Mouse (Mus musculus) MEL (cell line): ENCODE measurements around the gene Ntmt1. TPM values are rescaled to one million over a fixed set of nuclear protein-coding genes. Genes with fewer than 3 reads are reported as not detected.
A peak's percentile ranks its signal among the peaks of the same experiment; 100 is the strongest.

Source experiments
- DNase-seq: peaks from one replicate; pipeline ENCODE4 v3.0.0; 2011; ENCODE audit warnings: low read depth, low spot score
- H3K27ac ChIP-seq: 2 replicates; pipeline ENCODE4 v1.5.1; 2012; ENCODE audit warnings: low read depth, mild to moderate bottlenecking, control low read depth, low read length, moderate library complexity; ENCODE audit not compliant: control insufficient read depth
- H3K27me3 ChIP-seq, 2 experiments: fragments of 150-350 bp in 1 of 2; sonication (generic) in 1 of 2; 2 replicates each; pipeline ENCODE4 v1.6.1; 2012; ENCODE audit warnings: low read length in 2 of 2, mild to moderate bottlenecking in 2 of 2, improper control_type of control experiment in 1 of 2, moderate library complexity in 1 of 2; ENCODE audit not compliant: insufficient read depth in 2 of 2, control insufficient read depth in 1 of 2
- H3K36me3 ChIP-seq, 2 experiments: 2 replicates each; pipeline ENCODE4 v1.6.1; 2012 to 2014; ENCODE audit warnings: low read length in 2 of 2, improper control_type of control experiment in 1 of 2, inconsistent platforms in 1 of 2, mild to moderate bottlenecking in 1 of 2; ENCODE audit not compliant: insufficient read depth in 2 of 2, control insufficient read depth in 1 of 2
- H3K4me1 ChIP-seq, 2 experiments: fragments of 150-350 bp in 1 of 2; sonication (generic) in 1 of 2; 2 replicates each; pipeline ENCODE4 v1.6.1; 2012; ENCODE audit warnings: low read length in 2 of 2, improper control_type of control experiment in 1 of 2, mild to moderate bottlenecking in 1 of 2; ENCODE audit not compliant: insufficient read depth in 2 of 2, control insufficient read depth in 1 of 2
- H3K4me3 ChIP-seq, 2 experiments: fragments of 150-350 bp in 1 of 2; sonication (generic) in 1 of 2; 2 replicates each; pipeline ENCODE4 v1.5.1; 2012; ENCODE audit warnings: low read depth in 2 of 2, low read length in 2 of 2, mild to moderate bottlenecking in 2 of 2, moderate library complexity in 2 of 2, control low read depth in 1 of 2, improper control_type of control experiment in 1 of 2; ENCODE audit not compliant: control insufficient read depth in 1 of 2, insufficient read depth in 1 of 2
- H3K79me2 ChIP-seq: 2 replicates; pipeline ENCODE4 v1.6.1; 2012; ENCODE audit warnings: mild to moderate bottlenecking, low read length, moderate library complexity; ENCODE audit not compliant: control insufficient read depth, poor library complexity, insufficient read depth
- H3K9ac ChIP-seq: 2 replicates; pipeline ENCODE4 v1.6.1; 2012; ENCODE audit warnings: low read depth, mild to moderate bottlenecking, control low read depth, low read length, moderate library complexity; ENCODE audit not compliant: control insufficient read depth, poor library complexity, severe bottlenecking
- H3K9me3 ChIP-seq: fragments of 150-350 bp; sonication (generic); replicated peaks from 2 replicates; pipeline ENCODE4 v1.6.1; 2012; ENCODE audit warnings: mild to moderate bottlenecking, low read length, improper control_type of control experiment, moderate library complexity; ENCODE audit not compliant: insufficient read depth
- CTCF ChIP-seq, 3 experiments: IDR thresholded peaks in 2 of 3; conservative IDR thresholded peaks in 1 of 3; 2 replicates each; pipeline ENCODE4 v1.5.1; 2011 to 2012; ENCODE audit warnings: low read length in 3 of 3, low read depth in 2 of 3, mild to moderate bottlenecking in 2 of 3, improper control_type of control experiment in 1 of 3, inconsistent platforms in 1 of 3, mixed read lengths in 1 of 3, moderate library complexity in 1 of 3; ENCODE audit not compliant: control insufficient read depth in 1 of 3, insufficient read depth in 1 of 3, poor library complexity in 1 of 3, severe bottlenecking in 1 of 3
- ELF1 ChIP-seq: IDR thresholded peaks from 2 replicates; pipeline ENCODE4 v1.6.1; 2014; ENCODE audit warnings: low read depth, mild to moderate bottlenecking, inconsistent platforms, low read length, improper control_type of control experiment, moderate library complexity
- ETS1 ChIP-seq: IDR thresholded peaks from 2 replicates; pipeline ENCODE4 v1.6.1; 2012; ENCODE audit warnings: low read depth, mild to moderate bottlenecking, inconsistent platforms, low read length, improper control_type of control experiment, moderate library complexity
- GABPA ChIP-seq: IDR thresholded peaks from 2 replicates; pipeline ENCODE4 v1.6.1; 2012; ENCODE audit warnings: low read depth, mild to moderate bottlenecking, inconsistent platforms, low read length, improper control_type of control experiment, moderate library complexity
- GATA1 ChIP-seq: IDR thresholded peaks from 2 replicates; pipeline ENCODE4 v1.6.1; 2011; ENCODE audit warnings: low read depth, low read length, improper control_type of control experiment
- JUND ChIP-seq: IDR thresholded peaks from 2 replicates; pipeline ENCODE4 v1.6.1; 2011; ENCODE audit warnings: low read depth, mild to moderate bottlenecking, improper control_type of control experiment, low read length
- MAFK ChIP-seq: IDR thresholded peaks from 2 replicates; pipeline ENCODE4 v1.6.1; 2011; ENCODE audit warnings: low read depth, mild to moderate bottlenecking, low read length, improper control_type of control experiment, borderline replicate concordance
- MAX ChIP-seq: IDR thresholded peaks from 2 replicates; pipeline ENCODE4 v1.6.1; 2011; ENCODE audit warnings: low read length, improper control_type of control experiment
- MAZ ChIP-seq: IDR thresholded peaks from 2 replicates; pipeline ENCODE4 v1.6.1; 2012; ENCODE audit warnings: low read depth, mild to moderate bottlenecking, inconsistent platforms, low read length, improper control_type of control experiment
- MEF2A ChIP-seq: IDR thresholded peaks from 2 replicates; pipeline ENCODE4 v1.6.1; 2014; ENCODE audit warnings: low read depth, mild to moderate bottlenecking, inconsistent platforms, low read length, improper control_type of control experiment; ENCODE audit not compliant: poor library complexity, insufficient replicate concordance, severe bottlenecking; ENCODE audit errors: extremely low read depth
- MXI1 ChIP-seq: IDR thresholded peaks from 2 replicates; pipeline ENCODE4 v1.6.1; 2011; ENCODE audit warnings: mild to moderate bottlenecking, low read depth, low read length, improper control_type of control experiment
- NELFE ChIP-seq: IDR thresholded peaks from 2 replicates; pipeline ENCODE4 v1.6.1; 2011; ENCODE audit warnings: low read depth, low read length, improper control_type of control experiment
- POLR2A ChIP-seq, 2 experiments: IDR thresholded peaks; 2 replicates each; pipeline ENCODE4 v1.6.1; 2011 to 2012; ENCODE audit warnings: low read length in 2 of 2, mild to moderate bottlenecking in 2 of 2, control low read depth in 1 of 2, improper control_type of control experiment in 1 of 2, low read depth in 1 of 2, moderate library complexity in 1 of 2; ENCODE audit not compliant: control insufficient read depth in 1 of 2, insufficient read depth in 1 of 2, poor library complexity in 1 of 2
- POLR2AphosphoS2 ChIP-seq: IDR thresholded peaks from 2 replicates; pipeline ENCODE4 v1.6.1; 2011; ENCODE audit warnings: low read length, improper control_type of control experiment
- RAD21 ChIP-seq: IDR thresholded peaks from 2 replicates; pipeline ENCODE4 v1.6.1; 2011; ENCODE audit warnings: mild to moderate bottlenecking, low read depth, low read length, improper control_type of control experiment
- RCOR1 ChIP-seq: IDR thresholded peaks from 2 replicates; pipeline ENCODE4 v1.6.1; 2012; ENCODE audit warnings: low read depth, mild to moderate bottlenecking, inconsistent platforms, low read length, improper control_type of control experiment
- SIN3A ChIP-seq: IDR thresholded peaks from 2 replicates; pipeline ENCODE4 v1.6.1; 2012; ENCODE audit warnings: low read length, improper control_type of control experiment, inconsistent platforms
- SMC3 ChIP-seq: IDR thresholded peaks from 2 replicates; pipeline ENCODE4 v1.6.1; 2011; ENCODE audit warnings: low read depth, low read length, improper control_type of control experiment
- TAL1 ChIP-seq: IDR thresholded peaks from 2 replicates; pipeline ENCODE4 v1.6.1; 2012; ENCODE audit warnings: mild to moderate bottlenecking, inconsistent platforms, low read length, moderate library complexity, mixed read lengths
- TBP ChIP-seq: IDR thresholded peaks from 2 replicates; pipeline ENCODE4 v1.8.0; 2011; ENCODE audit warnings: low read depth, low read length, improper control_type of control experiment
- TCF12 ChIP-seq: IDR thresholded peaks from 2 replicates; pipeline ENCODE4 v1.6.1; 2014; ENCODE audit warnings: low read depth, mild to moderate bottlenecking, inconsistent platforms, low read length, improper control_type of control experiment, moderate library complexity
- UBTF ChIP-seq: IDR thresholded peaks from 2 replicates; pipeline ENCODE4 v1.6.1; 2012; ENCODE audit warnings: low read depth, mild to moderate bottlenecking, inconsistent platforms, low read length, improper control_type of control experiment, moderate library complexity, borderline replicate concordance; ENCODE audit not compliant: insufficient read depth
- USF1 ChIP-seq: IDR thresholded peaks from 2 replicates; pipeline ENCODE4 v1.6.1; 2014; ENCODE audit warnings: low read depth, mild to moderate bottlenecking, inconsistent platforms, low read length, improper control_type of control experiment, moderate library complexity
- USF2 ChIP-seq, 2 experiments: IDR thresholded peaks; 2 replicates each; pipeline ENCODE4 v1.6.1; 2011 to 2012; ENCODE audit warnings: improper control_type of control experiment in 2 of 2, low read length in 2 of 2, borderline replicate concordance in 1 of 2, inconsistent platforms in 1 of 2, low read depth in 1 of 2, mild to moderate bottlenecking in 1 of 2; ENCODE audit not compliant: insufficient read depth in 1 of 2
- ZC3H11A ChIP-seq: IDR thresholded peaks from 2 replicates; pipeline ENCODE4 v1.6.1; 2012; ENCODE audit warnings: low read depth, mild to moderate bottlenecking, inconsistent platforms, low read length, improper control_type of control experiment
- ZKSCAN1 ChIP-seq: IDR thresholded peaks from 2 replicates; pipeline ENCODE4 v1.6.1; 2012; ENCODE audit warnings: low read depth, mild to moderate bottlenecking, inconsistent platforms, low read length, improper control_type of control experiment, moderate library complexity
- ZMIZ1 ChIP-seq: IDR thresholded peaks from 2 replicates; pipeline ENCODE4 v1.6.1; 2012; ENCODE audit warnings: low read depth, mild to moderate bottlenecking, inconsistent platforms, low read length, improper control_type of control experiment, moderate library complexity
- ZNF384 ChIP-seq: IDR thresholded peaks from 2 replicates; pipeline ENCODE4 v1.6.1; 2012; ENCODE audit warnings: low read depth, mild to moderate bottlenecking, inconsistent platforms, low read length, improper control_type of control experiment
- polyA plus RNA-seq, 2 experiments: library from polyadenylated mRNA; stranded (reverse) in 1 of 2; unstranded in 1 of 2; fragments of >175 nt in 1 of 2; fragments of >200 nt in 1 of 2; gene quantifications; 2 replicates each; pipeline versions ENCODE4 v1.2.1 to v1.2.4; 2012; ENCODE audit warnings: low replicate concordance in 2 of 2, low read depth in 1 of 2; ENCODE audit not compliant: insufficient read length in 2 of 2, insufficient read depth in 1 of 2, missing spikeins in 1 of 2
- total RNA-seq: library from RNA; depleted of rRNA; stranded (reverse); fragments of 300-350 nt; gene quantifications from 2 replicates; pipeline ENCODE4 v1.2.3, GENCODE M21; 2012

Gene Ntmt1
- total and polyA plus RNA-seq, 3 experiments, result 58.9 to 83.2 TPM; not detected in 1

DNA sequence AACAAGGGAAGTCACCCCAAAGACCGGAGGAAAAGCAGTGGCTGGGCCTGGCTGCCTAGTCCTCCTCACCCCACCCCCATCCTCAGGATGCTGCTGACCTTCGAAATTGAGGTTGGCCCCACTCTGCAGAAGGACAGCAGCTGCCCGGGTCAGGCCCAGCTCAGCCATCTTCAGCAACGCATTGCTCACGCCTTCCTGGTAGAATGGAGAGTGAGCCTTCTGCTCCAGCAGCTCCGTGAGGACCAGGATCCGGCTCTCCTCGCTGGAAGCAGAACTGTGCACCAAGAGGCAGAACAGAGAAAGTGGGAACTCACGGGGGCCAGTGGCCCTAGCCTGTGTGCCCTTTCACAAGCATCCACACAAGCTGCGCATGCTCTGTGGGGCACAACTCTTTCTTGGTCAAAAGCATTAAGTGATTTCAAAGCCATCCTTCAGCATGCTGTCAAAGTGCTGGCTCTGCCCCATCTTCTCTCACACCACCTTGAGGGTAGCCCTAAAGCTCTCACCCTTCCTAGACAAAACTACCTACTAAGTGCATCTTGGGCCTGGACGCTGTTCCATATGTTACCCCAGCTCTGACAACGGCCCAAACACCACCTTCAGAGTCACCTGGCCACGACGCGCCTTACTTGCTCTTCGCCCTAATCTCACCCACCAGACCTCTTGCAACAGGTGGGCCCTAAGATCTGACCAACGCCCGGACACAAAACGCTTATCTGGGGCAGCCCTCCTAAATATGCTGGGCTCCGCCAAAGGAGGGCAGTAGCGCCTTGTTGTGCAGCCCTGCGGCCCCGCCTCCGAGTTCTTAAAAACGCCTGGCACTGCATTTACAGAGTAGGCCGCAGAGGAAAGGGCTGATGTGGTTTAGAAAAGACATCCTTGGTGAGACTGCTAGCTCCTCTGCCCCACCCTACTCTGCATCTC lies 19.5 kb downstream of the Ntmt1 start (continued):
- TF ChIP-seq ZMIZ1 (0 out of 2 replicates have a peak, but pooled peaks have one; percentile 17), MXI1 (peak; percentile 29), RAD21 (peak; percentile 0; the same call in 1 of the 2 replicates), MAFK (no peak), ZKSCAN1 (peak; percentile 89), POLR2A (IDR thresholded peaks at IDR 0.05; ENCODE audit: control insufficient read depth in 1 of 2, insufficient read depth in 1 of 2, low read depth in 1 of 2, low read length in 2 of 2, poor library complexity in 1 of 2) (no peak), GATA1 (0 out of 2 replicates have a peak, but pooled peaks have one; percentile 20), CTCF (IDR thresholded peaks at IDR 0.05 in 2 of 3, conservative IDR thresholded peaks at IDR 0.05 in 1 of 3; ENCODE audit: control insufficient read depth in 1 of 3, insufficient read depth in 1 of 3, low read depth in 2 of 3, low read length in 3 of 3, poor library complexity in 1 of 3, severe bottlenecking in 1 of 3) (peak in 2 of 3 experiments; percentile 49 to 50; a peak in 4 of 6 replicates), SMC3 (no peak), USF2 (IDR thresholded peaks at IDR 0.05; ENCODE audit: borderline replicate concordance in 1 of 2, insufficient read depth in 1 of 2, low read depth in 1 of 2, low read length in 2 of 2) (no peak), SIN3A (peak; percentile 54), ETS1 (no peak), TAL1 (peak; percentile 75), GABPA (no peak)
- TF ChIP-seq, all 39 proteins: peak for 12

DNA sequence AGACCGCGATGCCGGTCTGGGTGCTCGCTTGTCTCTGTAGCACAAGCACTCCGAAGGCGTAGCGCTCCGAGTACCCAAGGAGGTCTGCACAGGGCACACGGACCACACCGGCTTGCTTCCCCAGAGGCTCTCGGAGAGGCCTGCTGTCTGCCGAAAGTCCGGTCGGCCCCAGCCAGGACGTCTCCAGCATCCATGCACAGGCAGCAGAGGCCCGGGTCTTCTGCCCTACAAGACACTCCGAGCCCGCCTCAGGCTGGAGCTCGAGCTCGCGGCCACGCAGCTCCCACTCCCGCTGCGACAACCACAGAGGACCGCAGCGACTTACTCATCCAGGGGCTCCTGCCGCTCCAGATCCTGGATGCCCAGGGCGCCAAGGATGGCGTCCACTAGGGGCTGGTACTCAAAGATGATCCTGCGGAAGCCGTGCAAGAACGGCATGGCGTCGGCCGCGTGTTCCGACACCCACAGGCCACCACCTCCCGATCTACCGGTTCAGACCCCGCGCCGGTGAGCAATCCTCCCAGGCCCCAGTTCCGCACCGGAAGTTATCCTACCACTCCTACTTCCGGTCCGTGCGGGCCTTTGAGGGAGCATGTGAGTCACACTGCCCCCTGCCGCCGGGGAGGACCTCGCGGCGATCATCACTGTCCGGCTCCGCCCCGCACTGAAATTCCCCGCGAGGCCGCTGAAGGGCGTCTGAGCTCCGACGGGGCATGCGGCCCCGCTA lies 20.3 kb downstream of the Ntmt1 start:
- H3K79me2 ChIP-seq, result peaks cover 21% of the 10 kb centered on the region
- TF ChIP-seq ZKSCAN1 (no peak), MEF2A (no peak), ZNF384 (no peak), RCOR1 (0 out of 2 replicates have a peak, but pooled peaks have one; percentile 4), ZC3H11A (no peak), POLR2AphosphoS2 (peak; percentile 55; the same call in 1 of the 2 replicates), POLR2A (IDR thresholded peaks at IDR 0.05; ENCODE audit: control insufficient read depth in 1 of 2, insufficient read depth in 1 of 2, low read depth in 1 of 2, low read length in 2 of 2, poor library complexity in 1 of 2) (peak; percentile 79 to 85), TAL1 (no peak), UBTF (no peak), JUND (no peak), CTCF (IDR thresholded peaks at IDR 0.05 in 2 of 3, conservative IDR thresholded peaks at IDR 0.05 in 1 of 3; ENCODE audit: control insufficient read depth in 1 of 3, insufficient read depth in 1 of 3, low read depth in 2 of 3, low read length in 3 of 3, poor library complexity in 1 of 3, severe bottlenecking in 1 of 3) (peak; percentile 63 to 97 (median 95)), TCF12 (0 out of 2 replicates have a peak, but pooled peaks have one; percentile 43), MAX (peak; percentile 43; the same call in 1 of the 2 replicates), RAD21 (no peak; the same call in 1 of the 2 replicates), TBP (peak; percentile 72), USF1 (no peak), ELF1 (peak; percentile 92), NELFE (peak; percentile 65), ZMIZ1 (0 out of 2 replicates have a peak, but pooled peaks have one; percentile 5), MAZ (peak; percentile 46; the same call in 1 of the 2 replicates), ETS1 (no peak)

More for the DNA sequence above, 20.3 kb downstream of the Ntmt1 start:
- Histone ChIP-seq H3K9ac (peak overlapping the region; percentile 92), H3K4me1 (peaks cover 2 to 16% of the 10 kb centered on the region in 2 experiments; a peak in 3 of 4 replicates), H3K27me3 (no peaks in the 10 kb centered on the region), H3K27ac (peak overlapping the region; percentile 40), H3K9me3 (no peaks in the 10 kb centered on the region), H3K4me3 (peak overlapping the region; percentile 70 to 97), H3K36me3 (peaks cover 0 to 13% of the 10 kb centered on the region in 2 experiments; a peak in 2 of 4 replicates)
- DNase-seq, result peak; percentile 96
